Mouse (Mus musculus) T-helper 2 cell (primary cell): ENCODE measurements around the gene Arl5a.

ENCODE experiments used
- in situ Hi-C: fragments of 300-600 bp; cut with MboI, MseI; formaldehyde crosslinking; loops from one replicate; pipeline ENCODE4 v1.15.1; 2025; ENCODE audit warnings: high pct_unique_total_duplicates

Gene Arl5a

DNA sequence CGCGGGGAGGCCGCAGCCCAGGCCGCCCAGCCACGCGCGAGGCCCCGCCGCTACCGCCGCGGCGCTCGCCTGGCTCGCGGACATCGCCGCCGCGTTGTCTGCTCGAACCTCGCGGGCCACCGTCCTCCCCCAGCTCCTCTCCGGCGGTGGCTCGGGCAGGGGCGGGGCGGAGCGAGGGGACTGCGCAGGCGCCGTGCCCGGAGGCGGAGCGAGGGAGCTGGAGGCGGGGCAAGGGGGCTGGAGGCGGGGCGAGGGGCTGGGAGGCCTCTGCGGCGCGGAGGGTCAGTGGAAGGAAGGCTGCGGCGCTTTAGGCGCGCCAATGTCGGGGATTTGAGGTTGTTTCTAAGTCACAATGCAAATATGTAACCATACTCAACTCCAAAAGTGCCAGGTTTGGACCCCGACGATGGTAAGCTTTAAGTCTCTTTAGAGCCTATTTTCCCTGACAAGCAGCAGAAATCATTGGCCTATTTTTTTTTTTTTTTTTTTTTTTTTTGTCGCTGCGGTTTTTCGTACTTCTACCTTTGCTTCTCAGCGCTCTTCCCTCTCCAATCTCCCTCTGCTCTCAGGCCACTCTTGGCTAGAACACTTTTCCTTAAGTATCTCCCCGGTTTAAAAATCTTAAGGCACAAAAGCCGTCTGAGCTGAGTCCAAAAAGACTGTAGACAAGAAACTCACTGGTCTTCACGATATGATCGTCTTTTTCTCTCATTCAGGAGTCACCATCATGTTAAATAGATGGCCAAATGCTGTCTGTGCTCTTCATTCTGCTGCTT, at the start of gene Arl5a:
TSS of gene Arl5a (minus strand) at position 155 of the 776 bp plus-strand sequence.
- in situ Hi-C loops, result no loop called here

DNA sequence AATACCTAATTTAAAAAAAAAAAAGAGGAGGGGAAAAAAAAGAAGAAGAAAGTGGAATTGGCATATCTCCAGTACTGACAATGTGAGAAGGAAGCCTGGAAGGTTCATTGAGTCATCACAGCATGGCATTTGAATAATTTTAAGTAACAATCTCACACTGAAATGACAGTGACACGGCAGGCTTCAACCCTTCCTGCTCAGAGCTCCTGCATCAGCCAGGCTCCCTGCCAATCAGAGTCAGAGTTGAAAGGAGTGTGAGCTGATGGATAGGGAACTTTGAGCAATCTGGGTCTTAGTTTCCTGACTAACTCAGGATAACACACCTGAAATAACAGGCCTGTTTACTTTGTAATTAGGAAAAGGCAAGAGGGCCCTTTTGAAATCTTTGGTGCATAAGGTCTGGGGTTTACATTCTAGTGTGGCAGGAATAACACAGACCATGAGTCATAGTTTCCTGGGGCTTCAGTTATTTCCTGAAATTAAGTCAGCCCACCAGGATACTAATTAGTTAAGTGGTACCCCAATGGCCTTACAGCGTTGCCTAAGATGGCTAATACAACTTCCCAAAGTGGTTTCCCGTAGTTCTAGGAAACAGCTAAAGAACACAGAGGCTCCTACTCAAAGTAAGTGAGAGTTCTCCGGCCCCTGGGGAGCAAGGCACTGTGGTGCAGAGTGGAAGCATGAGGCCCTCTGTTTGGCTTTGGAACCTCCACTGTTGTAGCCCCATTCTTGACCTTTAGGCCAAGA, 47.0 kb upstream of the Arl5a start:
- in situ Hi-C loops, result loop anchor here (10.0 kb wide), 1 partner anchor 113 kb away; no protein-coding TSS in a partner anchor

- in situ Hi-C loops, result loop anchor here (10.0 kb wide), 1 partner anchor 115 kb away; no protein-coding TSS in a partner anchor
These were observed 45.4 kb upstream of the Arl5a start for GRCm38 (mm10) chr2:52470044-52470560.

- in situ Hi-C loops, result no loop called here
These were observed 42.9 kb upstream of the Arl5a start for GRCm38 (mm10) chr2:52467629-52468028.

- in situ Hi-C loops, result no loop called here
These were observed 36.7 kb upstream of the Arl5a start for GRCm38 (mm10) chr2:52461206-52461967.

DNA sequence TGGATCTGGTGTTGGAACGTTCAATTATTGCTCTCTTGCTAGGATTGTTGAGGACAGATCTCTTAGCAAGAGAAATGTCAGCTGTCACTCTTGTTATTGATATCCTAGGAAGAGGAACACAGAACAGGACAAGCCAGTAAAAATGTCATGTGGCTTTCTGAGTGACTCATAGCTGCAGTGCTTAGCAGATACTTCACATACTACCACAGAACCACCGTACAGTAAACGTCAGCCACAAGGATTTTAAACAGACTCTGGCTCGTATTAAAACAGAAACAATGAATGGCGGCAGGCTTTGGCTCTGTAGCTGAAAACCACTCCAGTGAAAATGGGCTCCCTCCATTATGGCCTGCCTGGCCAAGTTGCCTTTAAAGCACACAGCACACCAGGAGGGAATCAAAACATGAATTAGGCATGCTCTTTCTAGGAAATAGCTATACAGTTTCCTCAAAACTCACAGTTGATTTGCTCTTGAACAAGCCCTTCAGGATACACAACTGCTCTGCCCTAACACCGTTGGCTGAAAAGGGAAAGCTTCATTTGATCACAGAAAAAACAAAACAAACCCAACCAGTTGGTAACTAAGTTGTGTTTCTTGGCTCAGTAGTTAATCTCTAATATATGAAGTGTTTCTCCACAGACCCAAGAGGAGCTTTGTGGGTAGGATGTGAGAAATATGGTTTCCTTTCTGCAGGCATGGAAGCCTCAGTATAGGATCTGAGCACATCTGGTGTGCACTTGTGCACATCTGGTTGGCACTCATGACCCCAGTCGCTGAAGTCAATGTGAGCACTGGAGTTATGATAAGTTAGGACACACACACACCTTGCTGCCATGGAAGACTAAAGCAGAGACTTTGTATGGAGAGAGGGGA, 31.1 kb upstream of the Arl5a start:
- in situ Hi-C loops, result no loop called here

DNA sequence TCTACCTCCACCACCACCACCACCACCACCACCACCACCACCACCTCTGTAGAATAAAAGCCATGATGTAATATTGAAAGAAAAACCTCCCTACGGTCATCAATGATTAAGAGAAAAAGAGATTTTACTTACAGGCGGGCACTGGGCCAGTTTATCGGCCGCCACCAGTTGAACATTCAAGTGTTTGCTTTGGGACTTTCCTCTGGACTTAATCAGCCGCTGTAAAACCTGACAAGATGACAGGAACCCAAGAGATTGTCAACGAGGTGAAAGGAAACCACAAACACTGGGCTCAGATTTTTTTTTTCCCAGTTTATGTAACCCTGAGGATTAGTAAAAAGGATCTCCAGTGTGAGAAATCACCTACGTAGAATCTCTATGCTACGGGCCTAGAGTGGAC, 25.1 kb upstream of the Arl5a start:
- in situ Hi-C loops, result no loop called here

DNA sequence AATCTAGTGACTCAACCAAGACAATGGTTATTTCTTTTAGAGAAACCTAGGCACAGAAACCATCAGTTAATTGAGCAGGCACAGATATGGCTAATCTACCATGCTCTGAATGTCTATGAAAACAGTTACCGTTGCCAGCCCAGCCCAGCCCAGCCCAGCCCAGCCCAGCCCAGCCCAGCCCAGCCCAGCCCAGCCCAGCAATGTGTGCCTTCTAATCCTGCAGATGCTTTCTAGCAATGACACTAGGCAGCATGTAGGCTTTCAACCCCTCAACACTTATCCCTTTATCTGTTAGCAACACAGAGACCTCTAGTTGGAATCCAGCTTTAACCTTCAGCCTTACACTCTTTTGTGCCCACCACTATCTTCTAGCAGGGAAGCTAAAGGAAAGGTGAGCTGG, 24.2 kb upstream of the Arl5a start:
- in situ Hi-C loops, result no loop called here

DNA sequence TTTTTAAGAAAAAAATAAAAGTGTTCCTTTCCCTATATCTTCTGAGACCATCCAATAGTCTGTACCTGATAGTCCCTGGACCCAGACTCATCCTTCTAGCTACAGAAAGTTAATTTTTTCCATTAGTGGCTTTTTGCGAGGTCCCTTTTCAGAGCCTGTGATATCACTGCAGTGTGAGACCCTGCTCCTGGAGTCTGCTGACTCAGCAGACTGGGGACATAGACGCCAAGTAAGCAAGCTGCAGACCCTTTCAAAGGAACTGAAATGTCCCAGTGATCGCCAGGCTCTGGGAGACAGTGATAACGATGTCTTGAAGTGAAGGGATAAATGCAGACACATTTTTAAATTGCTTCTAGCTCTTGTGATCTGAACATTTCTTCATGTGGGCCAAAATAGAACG, 21.9 kb upstream of the Arl5a start:
- in situ Hi-C loops, result no loop called here

DNA sequence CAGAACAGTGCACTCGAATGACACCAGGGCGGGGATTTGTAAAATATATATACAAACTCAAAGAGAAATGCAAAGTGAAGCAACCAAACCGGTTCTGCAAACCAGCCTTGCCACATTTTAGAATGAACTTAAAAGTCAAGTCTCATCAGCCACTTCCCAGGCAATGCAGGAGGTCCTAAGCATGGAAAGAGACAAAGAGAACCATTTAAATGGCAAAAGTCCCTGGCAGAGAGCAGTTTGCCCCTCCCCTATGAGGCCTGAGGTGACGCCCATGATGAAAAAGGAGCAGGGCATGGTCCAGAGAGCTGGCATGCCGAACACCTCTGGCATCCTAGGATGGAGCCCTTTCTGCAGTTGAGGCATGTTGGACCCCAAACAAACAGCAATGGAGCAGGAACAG, 17.4 kb upstream of the Arl5a start:
- in situ Hi-C loops, result no loop called here

- in situ Hi-C loops, result no loop called here
These were observed 15.8 kb upstream of the Arl5a start for GRCm38 (mm10) chr2:52440420-52441015.

DNA sequence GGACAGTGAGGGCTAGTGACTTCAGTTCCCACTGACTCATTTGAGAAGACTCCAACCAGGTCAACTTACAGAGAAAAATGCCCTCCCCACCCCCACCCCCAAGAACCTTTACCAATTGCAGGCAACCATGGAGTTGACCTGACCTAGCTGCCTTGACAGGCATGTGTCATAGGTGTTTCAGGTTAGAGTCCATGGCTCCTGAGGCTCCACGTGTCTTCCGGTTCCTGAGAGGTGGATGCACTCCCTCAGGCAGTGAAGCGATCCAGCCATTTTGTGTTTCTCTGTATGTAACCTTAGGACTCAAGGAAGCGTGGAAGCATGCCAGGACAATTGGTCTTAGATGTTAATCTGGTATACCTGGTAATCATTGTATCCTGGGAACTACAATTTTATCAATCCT, 13.7 kb upstream of the Arl5a start:
- in situ Hi-C loops, result no loop called here

DNA sequence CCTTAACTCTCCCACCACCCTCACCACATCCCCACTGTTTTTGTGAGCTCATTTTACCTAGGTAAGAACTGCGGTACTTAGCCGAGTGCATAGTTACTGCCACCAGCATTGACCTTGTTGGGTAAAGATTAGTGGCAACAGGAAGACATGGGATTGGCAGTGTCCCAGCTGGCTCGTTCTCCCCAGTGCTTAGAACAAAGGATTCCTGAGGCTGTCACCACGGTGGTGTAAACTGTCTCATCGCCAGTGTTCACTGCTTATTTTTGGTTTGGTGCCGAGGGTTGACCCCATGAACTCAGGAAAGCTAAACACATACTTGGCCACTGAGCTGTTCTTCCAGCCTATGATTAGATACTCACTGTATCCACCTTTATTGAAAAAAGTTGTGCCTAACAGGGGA, 13.3 kb upstream of the Arl5a start:
- in situ Hi-C loops, result no loop called here

- in situ Hi-C loops, result no loop called here
These were observed 11.4 kb upstream of the Arl5a start for GRCm38 (mm10) chr2:52435919-52436632.

DNA sequence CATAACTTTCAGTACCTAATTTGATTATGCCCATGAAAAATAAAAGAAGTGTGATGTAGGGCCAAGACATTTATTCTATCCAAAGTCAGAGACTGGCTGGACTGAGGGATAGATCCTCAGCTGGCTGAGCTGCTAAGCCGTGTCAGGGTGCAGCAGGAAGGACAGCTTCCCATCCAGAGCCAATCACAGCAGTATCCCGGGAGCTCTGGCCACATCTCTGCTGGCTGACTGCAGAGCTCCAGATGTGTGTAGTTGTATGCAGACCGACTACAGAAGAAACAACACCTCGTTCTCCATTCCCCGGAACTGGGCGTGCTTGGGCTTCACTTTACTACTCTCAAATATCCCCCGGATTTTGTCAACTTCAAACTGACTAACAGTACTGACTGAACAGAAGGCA, 8.7 kb upstream of the Arl5a start:
- in situ Hi-C loops, result no loop called here

DNA sequence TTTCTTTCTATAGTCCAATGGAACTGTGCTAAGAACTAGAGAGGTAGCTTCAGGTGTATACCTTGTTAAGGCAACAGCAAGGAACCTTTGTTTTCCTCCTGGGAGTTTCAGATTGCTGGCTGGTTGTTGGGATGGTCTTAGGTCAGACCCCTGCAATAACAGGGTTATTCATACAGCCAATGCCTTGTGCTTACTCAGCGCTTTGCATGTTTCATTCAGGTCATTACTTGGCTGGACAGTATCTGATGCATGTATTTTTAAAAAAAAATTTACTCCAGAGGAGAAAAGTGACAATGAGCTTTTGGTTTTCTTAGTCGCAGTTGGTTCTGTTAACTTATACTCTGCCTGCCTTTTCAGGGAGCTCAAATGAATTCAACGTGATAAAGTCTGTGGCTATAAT, 2.7 kb upstream of the Arl5a start:
- in situ Hi-C loops, result no loop called here

DNA sequence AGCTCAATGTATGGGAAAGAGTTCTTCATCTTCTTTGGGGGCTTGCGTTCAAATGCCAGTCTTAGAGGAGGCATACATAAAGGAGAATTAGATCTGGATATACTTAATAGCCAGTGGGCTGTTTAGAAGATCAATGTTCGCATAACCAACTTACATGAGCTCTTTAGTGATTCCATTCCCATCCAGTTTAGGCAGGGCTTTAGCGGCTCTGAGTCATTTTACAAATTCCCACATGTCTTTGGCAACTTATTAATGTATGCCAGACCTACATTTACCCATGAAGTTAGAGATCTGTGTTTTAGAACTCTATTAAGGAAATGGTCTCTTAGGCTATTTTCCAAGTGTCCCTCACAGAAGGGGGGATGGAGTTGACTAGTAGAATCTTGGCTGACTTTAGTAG, 1.3 kb upstream of the Arl5a start:
- in situ Hi-C loops, result no loop called here

DNA sequence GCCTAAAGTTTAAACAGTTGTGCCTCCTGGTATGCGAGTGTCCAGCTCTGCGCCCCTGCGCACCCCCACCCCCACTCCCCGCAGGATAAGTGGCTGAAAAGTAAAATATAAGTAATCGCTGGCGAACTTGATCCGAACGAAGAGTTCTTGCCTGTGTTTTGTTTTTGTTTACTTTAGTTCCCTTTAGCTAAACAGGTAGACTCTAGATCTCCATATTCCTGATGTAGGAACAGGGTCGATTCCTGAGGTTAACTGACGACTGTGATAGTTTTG, 758 bp upstream of the Arl5a start:
- in situ Hi-C loops, result no loop called here

DNA sequence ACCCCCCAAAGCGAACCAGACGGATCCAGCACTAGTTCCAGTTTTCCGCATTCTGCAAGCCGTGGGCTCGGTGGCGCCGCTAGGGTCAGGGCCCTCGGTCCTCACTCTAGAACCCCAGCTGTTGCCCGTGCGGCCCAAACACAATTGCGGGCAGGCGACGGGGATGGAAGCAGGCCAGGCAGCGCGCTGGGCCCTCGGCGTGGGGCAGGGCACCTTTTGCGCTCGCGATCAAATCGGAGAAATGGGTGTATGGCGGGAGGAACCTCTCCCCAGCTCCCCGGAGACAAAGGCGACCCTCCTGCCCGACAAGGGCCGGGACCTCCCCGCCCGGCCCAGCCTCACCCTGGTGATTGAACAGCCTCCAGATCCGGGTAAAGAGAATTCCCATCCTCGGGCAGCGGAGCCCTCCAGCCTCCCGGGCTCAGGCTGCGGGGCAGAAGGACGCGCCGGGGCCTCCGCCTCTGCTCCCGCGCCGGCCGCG, 413 bp downstream of the Arl5a start:
- in situ Hi-C loops, result no loop called here

- in situ Hi-C loops, result no loop called here
These were observed 972 bp downstream of the Arl5a start for GRCm38 (mm10) chr2:52423611-52424247.
